Mouse (Mus musculus) testis, adult 2 months (tissue): ENCODE measurements at regions not wholly inside any gene's neighbourhood (a gene's known extent, or its start where the extent isn't known, plus 50 kb on each side); places are given as distances from the start of the nearest gene placed in this dataset.

ENCODE experiments used
- H3K27ac ChIP-seq: fragments of 200-500 bp; 2 replicates; pipeline ENCODE4 v1.5.1; 2012; ENCODE audit warnings: low read depth, low read length; ENCODE audit not compliant: control insufficient read depth, insufficient read depth
- H3K27me3 ChIP-seq: fragments of 200-500 bp; 2 replicates; pipeline ENCODE4 v1.6.1; 2012; ENCODE audit warnings: mild to moderate bottlenecking, low read length, moderate library complexity; ENCODE audit not compliant: control insufficient read depth, insufficient read depth
- H3K36me3 ChIP-seq: fragments of 200-500 bp; 2 replicates; pipeline ENCODE4 v1.6.1; 2012; ENCODE audit warnings: mild to moderate bottlenecking, low read length; ENCODE audit not compliant: control insufficient read depth, insufficient read depth
- H3K4me1 ChIP-seq: fragments of 200-500 bp; 2 replicates; pipeline ENCODE4 v1.6.1; 2012; ENCODE audit warnings: low read length; ENCODE audit not compliant: control insufficient read depth, insufficient read depth
- H3K4me3 ChIP-seq: fragments of 200-500 bp; 2 replicates; pipeline ENCODE4 v1.5.1; 2012; ENCODE audit warnings: low read depth, mild to moderate bottlenecking, low read length, moderate library complexity, mixed read lengths; ENCODE audit not compliant: control insufficient read depth
- CTCF ChIP-seq: fragments of 200-500 bp; IDR thresholded peaks from 2 replicates; pipeline ENCODE4 v1.5.1; 2012; ENCODE audit warnings: low read depth, mild to moderate bottlenecking, inconsistent platforms, low read length, moderate library complexity; ENCODE audit not compliant: control insufficient read depth, insufficient read depth, insufficient replicate concordance
- POLR2A ChIP-seq: fragments of 200-500 bp; IDR thresholded peaks from 2 replicates; pipeline ENCODE4 v1.6.1; 2012; ENCODE audit warnings: low read depth, mild to moderate bottlenecking, inconsistent platforms, low read length, moderate library complexity; ENCODE audit not compliant: control insufficient read depth

DNA sequence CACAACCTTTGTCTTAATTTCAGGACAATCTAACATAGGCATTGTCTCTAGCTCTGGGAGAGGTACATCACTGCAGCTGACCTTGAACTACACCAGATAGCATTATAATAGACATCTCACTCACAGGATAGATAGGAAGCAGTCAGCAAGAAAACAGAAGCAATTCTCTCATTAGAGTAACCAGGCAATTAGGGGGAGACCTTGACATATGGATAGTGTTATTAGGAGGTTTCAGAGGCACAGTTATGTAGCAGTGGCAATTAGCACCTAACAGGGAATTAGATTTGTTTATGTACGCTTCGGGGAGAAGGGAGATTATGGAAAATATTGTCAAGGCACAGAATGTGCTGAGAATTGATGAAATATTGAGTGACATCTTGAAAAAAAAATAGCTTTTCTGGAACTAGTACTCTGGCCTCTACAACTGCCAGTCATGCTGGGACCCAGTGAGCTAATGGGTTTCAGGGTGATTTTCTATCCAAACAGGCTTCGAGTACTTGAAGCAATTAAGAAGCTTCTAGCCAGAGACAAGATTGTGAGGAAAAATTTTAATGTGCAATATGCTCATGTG lies 216.8 kb upstream of the Aco1 start:
- no peaks in the 10 kb centered on the region for H3K4me1 ChIP-seq
- no peak overlapping the region for H3K27ac ChIP-seq
- no peaks in the 10 kb centered on the region for H3K36me3 ChIP-seq
- no peak overlapping the region for H3K4me3 ChIP-seq
- no peaks in the 10 kb centered on the region for H3K27me3 ChIP-seq
- TF ChIP-seq CTCF, result no peak
- no peak for TF ChIP-seq POLR2A

DNA sequence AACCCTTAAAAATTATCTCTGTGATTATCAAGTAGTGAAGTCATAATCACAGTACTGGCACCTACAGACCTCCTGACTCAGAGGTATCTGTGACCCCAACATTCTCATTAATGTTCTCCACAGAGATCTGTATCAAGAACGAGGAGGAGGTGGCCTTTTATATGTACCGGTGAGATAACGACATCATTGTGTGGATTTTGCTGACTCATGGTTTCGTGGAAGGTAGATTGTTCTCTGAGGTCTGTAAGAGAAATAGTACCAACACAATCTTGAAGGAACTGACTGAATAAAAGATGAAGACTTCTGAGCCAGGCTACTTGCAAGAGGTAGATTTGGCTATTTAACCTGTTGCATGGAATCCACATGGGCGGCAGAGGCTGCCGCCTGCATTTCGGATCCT lies 216.3 kb upstream of the Aco1 start:
- no peaks in the 10 kb centered on the region for H3K36me3 ChIP-seq
- TF ChIP-seq CTCF (no peak), POLR2A (no peak)
- H3K27me3 ChIP-seq, result no peaks in the 10 kb centered on the region
- no peaks in the 10 kb centered on the region for H3K4me1 ChIP-seq
- no peak overlapping the region for H3K4me3 ChIP-seq
- H3K27ac ChIP-seq, result no peak overlapping the region

- H3K36me3 ChIP-seq, result no peaks in the 10 kb centered on the region
- no peaks in the 10 kb centered on the region for H3K4me1 ChIP-seq
- H3K27ac ChIP-seq, result no peak overlapping the region
- TF ChIP-seq POLR2A (no peak), CTCF (no peak)
- no peak overlapping the region for H3K4me3 ChIP-seq
- H3K27me3 ChIP-seq, result no peaks in the 10 kb centered on the region
Measured at GRCm38 (mm10) chr4:39928491-39928890, 214.4 kb upstream of the Aco1 start.

DNA sequence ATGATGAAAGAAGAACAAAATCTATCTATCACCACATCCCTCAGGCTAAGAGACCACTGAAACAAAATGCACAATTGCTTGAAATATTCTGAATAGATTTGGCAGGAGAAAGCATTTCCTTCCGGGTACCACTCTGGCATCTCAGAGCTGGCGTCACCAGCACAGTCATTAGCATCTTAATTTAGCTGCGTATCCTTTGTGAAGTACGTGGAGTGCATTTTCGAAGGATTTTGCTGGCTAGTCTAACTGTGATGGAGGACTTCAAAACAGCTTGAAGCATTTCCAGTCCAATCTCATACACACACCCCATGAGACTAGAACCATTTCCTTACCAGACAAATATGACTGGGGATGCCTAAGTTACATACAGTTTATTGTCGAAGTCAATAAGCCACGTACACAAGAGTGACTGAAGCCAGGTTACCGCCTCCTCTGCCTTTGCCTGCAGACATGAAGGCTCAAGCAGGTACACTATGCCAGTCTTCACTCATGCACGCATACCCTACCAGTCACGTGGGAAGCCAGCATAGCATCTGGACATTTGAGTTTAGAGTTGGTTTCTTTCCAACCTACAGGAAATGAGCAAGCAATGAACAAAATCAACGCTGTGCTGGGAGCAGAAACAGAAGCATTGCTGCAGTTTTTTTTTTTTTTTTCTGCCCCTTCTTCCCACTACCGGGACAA lies 208.7 kb upstream of the Aco1 start:
- H3K27ac ChIP-seq, result no peak overlapping the region
- H3K4me1 ChIP-seq, result no peaks in the 10 kb centered on the region
- TF ChIP-seq POLR2A (no peak), CTCF (no peak)
- no peaks in the 10 kb centered on the region for H3K36me3 ChIP-seq
- H3K27me3 ChIP-seq, result no peaks in the 10 kb centered on the region
- no peak overlapping the region for H3K4me3 ChIP-seq

- H3K4me3 ChIP-seq, result no peak overlapping the region
- H3K36me3 ChIP-seq, result no peaks in the 10 kb centered on the region
- no peak for TF ChIP-seq CTCF
- TF ChIP-seq POLR2A, result no peak
- H3K27me3 ChIP-seq, result no peaks in the 10 kb centered on the region
- H3K27ac ChIP-seq, result no peak overlapping the region
- H3K4me1 ChIP-seq, result no peaks in the 10 kb centered on the region
Measured at GRCm38 (mm10) chr4:39958687-39959086, 184.2 kb upstream of the Aco1 start.

DNA sequence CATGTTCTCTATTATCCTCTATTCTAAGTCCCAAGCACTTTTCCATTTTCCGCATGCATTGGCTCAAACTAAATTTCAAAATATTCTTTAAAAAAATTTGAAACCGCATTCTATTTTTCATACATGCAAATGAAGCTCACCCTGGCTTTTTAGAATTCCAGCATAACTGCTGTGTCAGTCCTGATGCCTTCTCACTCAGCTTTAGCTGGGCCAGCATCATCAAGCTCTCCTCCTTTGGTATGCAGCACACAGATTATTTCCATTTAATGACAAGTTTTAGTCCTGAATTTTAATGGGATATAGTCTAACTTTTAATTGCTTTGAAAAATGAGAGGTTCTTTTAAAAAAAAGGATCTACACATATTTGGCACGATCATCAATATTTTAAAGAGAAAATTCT lies 174.9 kb upstream of the Aco1 start:
- Histone ChIP-seq H3K27me3 (no peaks in the 10 kb centered on the region), H3K27ac (no peak overlapping the region), H3K36me3 (no peaks in the 10 kb centered on the region), H3K4me3 (no peak overlapping the region), H3K4me1 (no peaks in the 10 kb centered on the region)
- TF ChIP-seq CTCF, result no peak
- TF ChIP-seq POLR2A, result no peak

DNA sequence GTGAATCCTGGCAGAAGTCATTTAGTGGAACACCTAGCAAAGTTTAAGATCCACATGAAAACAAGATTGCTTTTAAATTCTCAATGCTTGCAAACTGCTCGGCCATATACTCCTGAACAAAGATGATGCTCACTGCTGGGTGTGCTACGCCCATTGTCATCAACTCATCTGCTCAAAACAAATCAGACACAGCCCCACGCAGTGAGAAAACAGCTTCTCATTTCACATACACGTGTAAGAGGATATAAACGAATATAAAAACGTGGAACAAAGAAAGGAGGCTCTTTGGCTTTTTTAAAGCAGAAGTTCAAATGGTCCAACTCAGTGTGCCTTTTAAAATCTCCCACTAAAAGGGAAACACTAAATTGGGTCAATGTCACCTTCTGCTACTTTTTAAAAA lies 151.5 kb upstream of the Aco1 start:
- Histone ChIP-seq H3K27me3 (no peaks in the 10 kb centered on the region), H3K4me3 (no peak overlapping the region), H3K27ac (no peak overlapping the region), H3K36me3 (no peaks in the 10 kb centered on the region), H3K4me1 (no peaks in the 10 kb centered on the region)
- TF ChIP-seq CTCF (no peak), POLR2A (no peak)
